Mouse (Mus musculus): ENCODE results near the gene Fndc1.

DNA sequence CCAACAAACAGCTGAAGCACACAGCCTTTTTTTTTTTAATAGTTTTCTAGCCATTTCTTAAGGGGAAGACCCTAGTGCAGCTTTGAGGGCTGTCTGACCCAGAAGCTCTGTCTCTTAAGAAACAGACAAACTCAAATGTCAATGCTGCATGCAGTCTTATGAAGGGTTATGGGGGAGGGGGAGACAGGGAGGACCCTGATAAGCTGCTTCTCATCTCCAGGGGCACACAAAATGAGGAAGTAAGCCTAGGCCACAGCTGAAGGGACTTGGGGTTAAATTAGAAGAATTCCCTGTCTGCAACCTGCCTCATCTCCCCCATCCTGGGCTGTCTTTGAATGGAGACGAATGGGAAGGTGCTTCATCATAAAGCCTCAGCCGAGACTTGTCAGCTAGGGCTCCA is 19.1 kb downstream of the Fndc1 start:
- no peak for TF ChIP-seq CTCF (IDR thresholded peaks at IDR 0.05; ENCODE audit: insufficient read depth, low read length)
- no peak for TF ChIP-seq POLR2A (IDR thresholded peaks at IDR 0.05; ENCODE audit: borderline replicate concordance, extremely low read depth, low read depth, low read length)

Measured in lung, adult 2 months (tissue).